Mouse (Mus musculus) liver, embryonic 15.5 days (tissue): ENCODE data around the gene Syk. TPM values are rescaled to one million over a fixed set of nuclear protein-coding genes. Genes with fewer than 3 reads are reported as not detected.

Source experiments
- ATAC-seq: fragments of 200-750 bp; cut with Nextera tagmentation; 2 replicates; pipeline ENCODE4 v1.8.0; 2017; ENCODE audit warnings: moderate number of reproducible peaks, mild to moderate bottlenecking, moderate library complexity; ENCODE audit not compliant: insufficient read depth
- H3K27ac ChIP-seq: fragments of 300-500 bp; sonication (generic); replicated peaks from 2 replicates; pipeline ENCODE4 v1.5.1; 2015; ENCODE audit warnings: mild to moderate bottlenecking, inconsistent platforms
- H3K27me3 ChIP-seq: fragments of 300-500 bp; sonication (generic); 2 replicates; pipeline ENCODE4 v1.6.1; 2015; ENCODE audit warnings: mild to moderate bottlenecking, inconsistent platforms
- H3K36me3 ChIP-seq: fragments of 300-500 bp; sonication (generic); replicated peaks from 2 replicates; pipeline ENCODE4 v1.6.1; 2015; ENCODE audit warnings: moderate library complexity, mild to moderate bottlenecking, inconsistent platforms
- H3K4me1 ChIP-seq: fragments of 300-500 bp; sonication (generic); replicated peaks from 2 replicates; pipeline ENCODE4 v1.6.1; 2015; ENCODE audit warnings: inconsistent platforms
- H3K4me2 ChIP-seq: fragments of 300-500 bp; sonication (generic); 2 replicates; pipeline ENCODE4 v1.6.1; 2015; ENCODE audit warnings: moderate library complexity, mild to moderate bottlenecking, inconsistent platforms
- H3K4me3 ChIP-seq: fragments of 300-500 bp; sonication (generic); replicated peaks from 2 replicates; pipeline ENCODE4 v1.5.1; 2015; ENCODE audit warnings: mild to moderate bottlenecking, inconsistent platforms
- H3K9ac ChIP-seq: fragments of 300-500 bp; sonication (generic); 2 replicates; pipeline ENCODE4 v1.6.1; 2015; ENCODE audit warnings: moderate library complexity, mild to moderate bottlenecking, inconsistent platforms
- H3K9me3 ChIP-seq: fragments of 300-500 bp; sonication (generic); replicated peaks from 2 replicates; pipeline ENCODE4 v1.6.1; 2016; ENCODE audit warnings: inconsistent platforms
- WGBS: fragments of 180-500 bp; shearing (Covaris S2); methylation state at CpG from one replicate; pipeline ENCODE4 v1.1.7; 2015; ENCODE audit warnings: mixed read lengths; ENCODE audit not compliant: insufficient replicate concordance; 5-methylcytosine and 5-hydroxymethylcytosine counted together
- polyA plus RNA-seq: library from polyadenylated mRNA; unstranded; fragments of >200 nt; fragmentation: Nextera tagmentation; extraction: Ambion mirVana; gene quantifications from 2 replicates; pipeline ENCODE4 v1.2.1, GENCODE M21; 2015

Syk gene
- polyA plus RNA-seq, 1 experiment from 2014 or later, result 5.1 TPM

DNA sequence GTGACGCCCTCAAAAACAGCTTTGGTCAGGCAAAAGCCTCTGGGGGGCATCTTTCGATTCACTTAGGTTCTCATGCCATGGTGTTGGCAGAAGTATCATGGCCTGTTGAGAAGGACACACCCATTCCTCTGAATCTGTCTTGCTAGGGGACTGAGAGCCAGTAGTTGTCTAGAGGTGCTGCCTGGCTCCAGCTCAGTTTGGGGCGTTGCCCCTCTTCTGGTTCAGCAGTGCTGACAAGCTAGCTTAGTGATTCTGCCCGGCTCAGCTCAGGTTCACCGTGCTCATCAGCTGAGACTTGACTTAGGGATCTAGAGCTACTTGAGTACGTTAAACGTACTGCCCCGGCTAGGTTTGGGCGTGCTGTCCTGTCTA lies 481 bp upstream of the Syk start:
- Histone ChIP-seq H3K4me1 (peaks cover 18% of the 10 kb centered on the region), H3K4me3 (peak overlapping the region; percentile 64), H3K36me3 (no peaks in the 10 kb centered on the region), H3K9me3 (no peaks in the 10 kb centered on the region), H3K4me2 (peak overlapping the region; percentile 85), H3K27me3 (peaks cover 14% of the 10 kb centered on the region), H3K27ac (peak overlapping the region; percentile 78), H3K9ac (peak overlapping the region; percentile 46; the same call in 1 of the 2 replicates)
- 7% methylated on average over 9 of the region's 9 CpGs for WGBS
- peak; percentile 42; the same call in 1 of the 2 replicates for ATAC-seq

DNA sequence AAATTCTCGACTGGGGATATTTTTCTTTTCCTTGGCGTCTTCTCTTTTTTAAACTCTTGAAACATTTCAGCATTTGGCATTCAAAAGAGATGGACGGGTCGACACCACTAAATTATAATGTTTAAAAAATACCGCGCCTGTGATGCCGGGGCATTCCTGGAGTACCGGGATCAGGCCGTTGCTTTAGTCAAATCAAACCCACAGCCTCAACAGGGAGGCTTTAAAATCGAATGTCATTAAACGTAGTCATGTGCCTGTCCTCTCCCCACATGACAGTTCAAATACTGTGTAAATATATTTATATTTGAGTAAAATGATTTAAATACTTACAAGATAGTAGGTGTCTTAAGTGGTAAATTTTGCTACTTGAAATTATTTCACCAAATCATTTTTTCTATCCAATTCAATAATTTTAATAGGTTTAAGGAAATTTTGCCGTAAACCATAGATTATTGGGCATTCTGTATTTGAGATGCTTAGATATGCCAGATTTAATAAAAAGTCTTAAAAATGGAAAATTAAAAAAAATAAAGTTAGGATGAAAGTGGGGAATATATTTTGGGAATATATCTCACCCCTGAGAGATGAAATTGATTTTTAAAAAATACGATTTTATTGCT lies 1.1 kb downstream of the Syk start:
- 12% methylated on average over 13 of the region's 13 CpGs for WGBS
- H3K4me3 ChIP-seq, result peak overlapping the region; percentile 64
- H3K9me3 ChIP-seq, result no peaks in the 10 kb centered on the region
- H3K27ac ChIP-seq, result no peak overlapping the region
- H3K9ac ChIP-seq, result no peak overlapping the region
- H3K4me2 ChIP-seq, result peak overlapping the region; percentile 85
- ATAC-seq, result no peak
- no peaks in the 10 kb centered on the region for H3K36me3 ChIP-seq
- peaks cover 13% of the 10 kb centered on the region for H3K4me1 ChIP-seq
- H3K27me3 ChIP-seq, result peaks cover 14% of the 10 kb centered on the region

DNA sequence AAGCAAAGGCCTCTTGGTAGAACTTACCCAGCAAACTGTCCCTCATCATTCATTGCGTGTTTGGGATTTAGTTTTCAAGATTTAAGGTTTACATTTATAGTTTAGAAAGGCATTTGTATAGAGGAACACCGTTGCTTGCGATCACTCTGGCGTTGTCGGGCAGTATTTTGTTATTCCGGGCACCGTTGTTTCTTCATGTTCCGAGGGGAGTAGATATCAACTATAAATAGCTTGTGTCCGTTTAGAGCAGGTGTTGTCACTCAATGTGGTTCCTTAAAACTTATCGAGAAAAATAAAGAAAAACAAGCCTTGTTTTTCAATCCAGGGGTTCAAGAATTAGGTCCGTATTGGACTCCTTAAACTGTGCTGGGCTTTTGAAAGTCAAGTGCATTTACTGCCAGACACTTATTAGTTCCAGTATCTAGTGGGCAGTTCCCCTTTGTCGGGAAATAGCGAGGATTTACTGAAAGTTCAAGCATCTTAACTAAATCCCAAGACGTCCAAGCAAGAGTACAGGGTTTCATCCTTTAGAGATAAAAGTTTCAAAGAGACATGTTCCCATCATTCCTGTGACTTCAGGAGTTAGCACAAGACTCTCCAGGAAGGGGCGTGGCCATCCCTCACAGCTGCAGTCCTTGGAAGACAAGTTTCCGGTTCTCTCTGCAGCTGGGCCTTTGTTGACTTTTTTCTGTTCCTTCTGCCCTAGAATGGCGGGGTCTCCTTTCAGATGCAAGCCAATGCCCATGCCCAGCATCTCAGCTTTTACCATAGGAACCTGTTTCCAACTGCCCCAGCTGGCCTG lies 1.9 kb downstream of the Syk start:
- WGBS, result 13% methylated on average over 17 of the region's 17 CpGs
- no peak for ATAC-seq
- peaks cover 13% of the 10 kb centered on the region for H3K4me1 ChIP-seq
- no peak overlapping the region for H3K27ac ChIP-seq
- no peaks in the 10 kb centered on the region for H3K36me3 ChIP-seq
- H3K9me3 ChIP-seq, result no peaks in the 10 kb centered on the region
- peak overlapping the region; percentile 34 for H3K4me3 ChIP-seq
- no peak overlapping the region for H3K9ac ChIP-seq
- peak overlapping the region; percentile 51 for H3K4me2 ChIP-seq
- H3K27me3 ChIP-seq, result peaks cover 14% of the 10 kb centered on the region

DNA sequence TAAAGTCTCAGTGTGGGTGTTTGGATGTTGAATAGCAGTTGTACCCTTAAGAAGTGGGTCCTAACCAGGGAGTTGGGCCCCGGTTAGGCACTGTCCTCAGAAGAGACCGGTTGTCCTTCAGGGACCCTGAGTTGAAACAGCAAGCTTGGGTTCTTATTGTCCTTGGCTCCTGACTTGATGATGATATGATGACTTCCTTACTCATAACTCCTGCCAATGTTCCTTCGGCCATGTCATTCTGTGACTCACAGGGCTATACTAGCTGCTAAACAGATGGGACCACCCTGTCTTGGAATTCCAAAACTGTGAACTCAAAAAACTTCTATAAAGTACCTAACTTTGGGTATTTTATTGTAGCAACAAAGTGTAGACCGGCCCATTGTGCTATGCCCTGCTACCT lies 4.8 kb downstream of the Syk start:
- no peak overlapping the region for H3K9ac ChIP-seq
- H3K27ac ChIP-seq, result no peak overlapping the region
- WGBS, result 75% methylated on average over 4 of the region's 4 CpGs
- H3K4me3 ChIP-seq, result no peak overlapping the region
- no peaks in the 10 kb centered on the region for H3K9me3 ChIP-seq
- peaks cover 9% of the 10 kb centered on the region for H3K27me3 ChIP-seq
- no peaks in the 10 kb centered on the region for H3K36me3 ChIP-seq
- H3K4me2 ChIP-seq, result no peak overlapping the region
- ATAC-seq, result no peak
- peaks cover 8% of the 10 kb centered on the region for H3K4me1 ChIP-seq

DNA sequence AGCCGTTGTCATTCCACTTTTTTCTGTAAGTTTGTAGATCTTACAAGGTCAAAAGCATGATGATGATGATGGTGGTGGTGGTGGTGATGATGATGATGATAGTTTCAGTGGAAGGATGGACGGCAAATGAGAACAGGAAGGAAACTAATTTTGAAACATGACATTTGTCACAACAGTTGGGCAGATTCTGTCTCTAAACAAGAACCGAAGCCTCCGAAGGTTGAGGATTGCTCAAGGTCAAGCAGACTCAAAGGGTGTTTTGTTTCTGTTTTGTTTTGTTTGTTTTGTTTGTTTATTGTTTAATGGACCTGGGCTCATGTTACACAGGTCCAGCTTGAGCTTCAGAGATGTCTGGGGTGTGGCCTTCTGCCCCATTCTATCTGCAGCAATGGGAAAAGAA lies 6.1 kb downstream of the Syk start:
- WGBS, result 54% methylated on average over 4 of the region's 4 CpGs
- no peaks in the 10 kb centered on the region for H3K9me3 ChIP-seq

DNA sequence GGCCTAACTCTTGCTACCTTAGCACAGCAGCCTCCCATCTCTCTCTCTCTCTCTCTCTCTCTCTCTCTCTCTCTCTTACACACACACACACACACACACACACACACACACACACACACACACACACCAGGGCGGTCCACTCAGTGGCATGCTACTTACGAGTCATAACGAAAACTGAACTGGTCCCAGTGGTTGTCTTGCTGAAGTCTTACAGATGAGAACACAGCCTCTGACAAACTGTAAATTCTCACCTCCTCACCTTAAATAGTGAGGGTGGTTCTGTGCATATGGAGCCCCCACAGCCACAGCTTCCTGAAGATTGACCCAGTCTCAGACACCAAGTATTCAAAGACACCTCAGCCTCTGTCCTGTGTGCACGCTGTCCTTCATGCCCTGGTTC lies 8.9 kb downstream of the Syk start:
- WGBS, result 71% methylated on average over 4 of the region's 4 CpGs
- ATAC-seq, result no peak
- Histone ChIP-seq H3K4me3 (no peak overlapping the region), H3K4me1 (no peaks in the 10 kb centered on the region), H3K4me2 (no peak overlapping the region), H3K36me3 (no peaks in the 10 kb centered on the region), H3K27me3 (no peaks in the 10 kb centered on the region), H3K9me3 (no peaks in the 10 kb centered on the region), H3K27ac (no peak overlapping the region), H3K9ac (no peak overlapping the region)

More for the DNA sequence above, 6.1 kb downstream of the Syk start:
- Histone ChIP-seq H3K4me2 (no peak overlapping the region), H3K27ac (no peak overlapping the region), H3K36me3 (no peaks in the 10 kb centered on the region), H3K4me3 (no peak overlapping the region), H3K27me3 (no peaks in the 10 kb centered on the region), H3K9ac (no peak overlapping the region), H3K4me1 (no peaks in the 10 kb centered on the region)
- ATAC-seq, result no peak

DNA sequence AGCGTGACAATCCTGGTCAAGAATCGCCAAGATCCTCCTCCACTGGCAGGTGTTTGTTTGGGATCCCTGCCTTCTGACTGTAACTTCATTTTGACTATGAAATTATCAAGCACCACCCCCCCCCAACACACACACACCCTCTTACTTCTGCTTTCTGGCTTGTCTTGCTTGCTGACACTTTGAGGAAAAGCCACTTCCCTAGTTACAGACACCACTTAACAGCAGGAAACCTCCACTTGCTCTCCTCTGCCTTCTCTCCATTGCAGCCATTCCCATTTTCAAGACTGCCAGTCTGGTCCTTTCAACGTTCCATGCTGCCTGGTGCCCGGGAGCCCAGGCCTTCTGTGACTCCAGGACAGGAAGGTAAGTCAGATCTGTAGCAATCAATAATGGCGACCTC lies 13.7 kb downstream of the Syk start:
- H3K27me3 ChIP-seq, result no peaks in the 10 kb centered on the region
- WGBS, result 19% methylated on average over 5 of the region's 5 CpGs
- peak overlapping the region; percentile 17; the same call in 1 of the 2 replicates for H3K4me3 ChIP-seq
- H3K36me3 ChIP-seq, result no peaks in the 10 kb centered on the region
- H3K9me3 ChIP-seq, result no peaks in the 10 kb centered on the region
- no peak overlapping the region for H3K27ac ChIP-seq
- peaks cover 8% of the 10 kb centered on the region; the same call in 1 of the 2 replicates for H3K4me1 ChIP-seq
- no peak for ATAC-seq
- peak overlapping the region; percentile 24 for H3K4me2 ChIP-seq
- H3K9ac ChIP-seq, result no peak overlapping the region

DNA sequence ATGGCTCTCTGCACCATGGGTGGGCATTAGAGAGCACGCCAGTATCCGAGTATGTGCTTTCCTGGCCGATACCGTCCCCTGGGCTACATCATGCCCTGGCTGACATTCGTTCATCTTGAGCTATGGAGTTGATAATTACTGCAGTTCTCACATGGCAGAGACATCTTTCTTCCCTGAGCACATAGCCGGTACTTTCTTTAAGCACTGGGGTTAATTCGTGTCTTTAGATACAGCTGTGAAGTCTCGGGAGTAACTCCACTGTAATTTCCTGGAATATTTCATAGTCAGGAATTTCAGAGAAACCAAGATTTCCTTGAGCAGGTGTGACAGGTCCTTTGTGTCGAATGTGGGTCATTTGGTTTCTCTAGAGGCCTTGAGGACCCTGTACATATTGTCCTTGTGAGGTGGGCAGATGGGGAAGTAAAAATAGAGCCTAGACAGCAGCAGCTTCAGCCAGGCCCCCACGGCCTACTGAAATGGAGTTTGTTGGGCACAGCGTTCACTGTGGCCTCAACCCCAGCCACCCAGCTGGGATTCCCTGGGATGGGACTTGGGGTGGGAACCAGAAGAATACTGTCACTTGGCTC lies 14.2 kb downstream of the Syk start:
- ATAC-seq, result no peak
- Histone ChIP-seq H3K4me2 (peak overlapping the region; percentile 33), H3K27me3 (no peaks in the 10 kb centered on the region), H3K36me3 (no peaks in the 10 kb centered on the region), H3K9ac (no peak overlapping the region), H3K27ac (no peak overlapping the region), H3K4me1 (peaks cover 9% of the 10 kb centered on the region), H3K9me3 (no peaks in the 10 kb centered on the region), H3K4me3 (peak overlapping the region; percentile 17; the same call in 1 of the 2 replicates)
- 26% methylated on average over 11 of the region's 11 CpGs for WGBS

DNA sequence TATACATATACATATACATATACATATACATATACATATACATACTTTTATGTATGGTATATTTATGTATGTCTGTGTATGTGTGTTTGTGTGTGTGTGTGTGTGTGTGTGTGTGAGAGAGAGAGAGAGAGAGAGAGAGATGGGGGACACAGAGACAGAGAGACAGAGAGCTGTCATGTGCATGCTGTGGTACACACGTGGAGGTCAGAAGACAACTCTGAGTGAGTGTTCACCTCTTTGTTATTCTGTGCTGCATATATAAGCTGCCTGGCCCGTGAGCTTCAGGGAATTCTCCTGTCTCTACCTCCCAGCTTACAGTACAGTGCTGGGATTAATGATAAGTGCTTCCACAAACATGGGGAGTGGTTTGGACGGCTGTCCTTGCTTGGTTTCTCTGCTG lies 15.3 kb downstream of the Syk start:
- Histone ChIP-seq H3K9me3 (no peaks in the 10 kb centered on the region), H3K4me3 (no peak overlapping the region), H3K27ac (no peak overlapping the region), H3K9ac (no peak overlapping the region), H3K4me1 (peaks cover 14% of the 10 kb centered on the region), H3K4me2 (no peak overlapping the region), H3K36me3 (no peaks in the 10 kb centered on the region), H3K27me3 (no peaks in the 10 kb centered on the region)
- 34% methylated on average over 3 of the region's 3 CpGs for WGBS
- ATAC-seq, result no peak

DNA sequence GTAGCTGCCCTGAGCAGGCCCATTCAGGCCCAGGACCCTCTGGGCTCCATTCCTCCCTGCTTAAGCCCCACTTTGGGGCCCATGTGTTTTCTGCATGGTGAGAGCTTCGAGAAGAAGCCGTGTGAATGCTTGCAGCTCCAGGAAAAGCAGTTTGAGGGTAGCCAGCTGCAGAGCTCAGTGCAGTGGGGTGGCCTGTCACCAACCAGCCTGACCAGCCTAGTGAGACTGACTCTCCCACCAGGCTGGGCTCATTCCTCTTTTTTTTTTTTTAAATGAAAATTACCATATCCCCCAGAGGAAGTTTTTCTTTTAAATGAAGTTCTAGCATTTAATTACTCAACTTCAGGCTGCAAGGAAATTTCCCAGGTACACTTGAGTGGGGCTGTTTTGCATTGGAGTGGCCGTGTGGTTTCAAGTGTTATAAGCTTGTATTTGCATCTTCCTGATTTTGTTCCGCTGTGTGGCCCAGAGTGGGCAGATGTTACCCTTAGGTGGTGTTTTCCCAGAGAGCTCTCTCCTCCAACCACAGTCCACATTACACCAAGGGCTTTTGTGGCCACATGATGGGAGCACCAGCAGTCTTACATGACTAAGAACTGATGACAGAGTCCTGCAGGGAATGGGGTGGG lies 17.2 kb downstream of the Syk start:
- no peaks in the 10 kb centered on the region for H3K9me3 ChIP-seq
- H3K4me3 ChIP-seq, result no peak overlapping the region
- H3K27me3 ChIP-seq, result no peaks in the 10 kb centered on the region
- H3K4me2 ChIP-seq, result no peak overlapping the region
- no peak overlapping the region for H3K9ac ChIP-seq
- 54% methylated on average over 4 of the region's 4 CpGs for WGBS
- peaks cover 14% of the 10 kb centered on the region for H3K4me1 ChIP-seq
- H3K27ac ChIP-seq, result no peak overlapping the region
- ATAC-seq, result no peak
- no peaks in the 10 kb centered on the region for H3K36me3 ChIP-seq

DNA sequence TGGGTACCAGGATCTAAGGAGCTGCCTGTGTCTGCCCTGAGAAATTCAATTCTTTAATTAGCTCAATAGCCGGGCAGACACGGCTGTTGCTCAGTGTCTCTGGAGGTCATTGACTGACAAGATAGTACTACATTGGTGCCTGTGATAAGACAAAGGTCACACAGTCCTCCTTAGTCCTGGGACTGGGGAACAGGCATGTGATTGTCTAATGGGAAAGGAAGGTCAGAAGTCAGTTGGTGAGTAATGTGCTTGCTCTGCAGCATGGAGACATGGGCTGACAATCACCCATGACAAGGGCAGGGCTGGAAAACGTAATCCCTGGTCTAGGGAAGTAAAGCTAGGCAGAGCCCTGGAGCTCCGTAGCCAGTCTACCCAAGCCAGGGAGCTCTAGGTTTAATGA lies 19.8 kb downstream of the Syk start:
- H3K27me3 ChIP-seq, result no peaks in the 10 kb centered on the region
- H3K9ac ChIP-seq, result no peak overlapping the region
- H3K36me3 ChIP-seq, result no peaks in the 10 kb centered on the region
- ATAC-seq, result no peak
- H3K4me2 ChIP-seq, result no peak overlapping the region
- 24% methylated on average over 4 of the region's 4 CpGs for WGBS
- no peak overlapping the region for H3K27ac ChIP-seq
- H3K4me1 ChIP-seq, result peaks cover 14% of the 10 kb centered on the region
- H3K4me3 ChIP-seq, result no peak overlapping the region
- no peaks in the 10 kb centered on the region for H3K9me3 ChIP-seq
